Mouse (Mus musculus): ENCODE data around the gene Gm884. TPM values are rescaled to one million over a fixed set of nuclear protein-coding genes. Genes with fewer than 3 reads are reported as not detected.

The Gm884 gene
- polyA plus RNA-seq (2014; fragmentation: Nextera tagmentation; extraction: Ambion mirVana) = not detected in 2 replicates

- H3K9me3 ChIP-seq (ENCODE audit: control insufficient read depth, low read length) = no peaks in the 10 kb centered on the region
- H3K36me3 ChIP-seq (ENCODE audit: control insufficient read depth, insufficient read depth, low read length) = no peaks in the 10 kb centered on the region
- H3K27ac ChIP-seq (ENCODE audit: low read depth, low read length) = no peak within 1 kb of the TSS
- no peaks in the 10 kb centered on the region for H3K27me3 ChIP-seq (replicated peaks; ENCODE audit: control insufficient read depth, insufficient read depth, low read length)
- ATAC-seq (replicated peaks; ENCODE audit: low FRiP score) (no peak), DNase-seq (ENCODE audit: low spot score) (no peak)
- 73% methylated on average over 9 of the region's 9 CpGs for WGBS
- no peak within 1 kb of the TSS for H3K9ac ChIP-seq (ENCODE audit: low read depth, low read length)
- H3K4me3 ChIP-seq (ENCODE audit: low read depth, low read length) = no peak within 1 kb of the TSS
- no peak within 1 kb of the TSS for H3K4me2 ChIP-seq
- no peaks in the 10 kb centered on the region for H3K4me1 ChIP-seq (replicated peaks; ENCODE audit: control insufficient read depth, insufficient read depth, low read length)
These were observed at the start of gene Gm884 for GRCm38 (mm10) chr11:103621040-103621439. Gene Gm884 (minus strand): TSS chr11:103621140.

GRCm38 (mm10) chr11:103666907-103667426, 46.0 kb upstream of the Gm884 start:
- no peak for ATAC-seq (replicated peaks; ENCODE audit: low FRiP score)
- Histone ChIP-seq H3K4me2 (no peak overlapping the region), H3K27me3 (replicated peaks; ENCODE audit: control insufficient read depth, insufficient read depth, low read length) (no peaks in the 10 kb centered on the region; the same call in none of the 2 replicates), H3K36me3 (ENCODE audit: control insufficient read depth, insufficient read depth, low read length) (no peaks in the 10 kb centered on the region), H3K9ac (ENCODE audit: low read depth, low read length) (no peak overlapping the region), H3K4me1 (replicated peaks; ENCODE audit: control insufficient read depth, insufficient read depth, low read length) (no peaks in the 10 kb centered on the region), H3K27ac (ENCODE audit: low read depth, low read length) (no peak overlapping the region), H3K9me3 (ENCODE audit: control insufficient read depth, low read length) (no peaks in the 10 kb centered on the region), H3K4me3 (ENCODE audit: low read depth, low read length) (no peak overlapping the region)
- DNase-seq (ENCODE audit: low spot score) = no peak
- WGBS = 65% methylated on average over 13 of the region's 13 CpGs

GRCm38 (mm10) chr11:103666181-103666906, 45.4 kb upstream of the Gm884 start:
- 44% methylated on average over 10 of the region's 10 CpGs for WGBS
- Histone ChIP-seq H3K4me1 (replicated peaks; ENCODE audit: control insufficient read depth, insufficient read depth, low read length) (no peaks in the 10 kb centered on the region), H3K9ac (ENCODE audit: low read depth, low read length) (no peak overlapping the region), H3K4me3 (ENCODE audit: low read depth, low read length) (no peak overlapping the region), H3K27me3 (replicated peaks; ENCODE audit: control insufficient read depth, insufficient read depth, low read length) (no peaks in the 10 kb centered on the region; the same call in none of the 2 replicates), H3K27ac (ENCODE audit: low read depth, low read length) (no peak overlapping the region), H3K36me3 (ENCODE audit: control insufficient read depth, insufficient read depth, low read length) (no peaks in the 10 kb centered on the region), H3K4me2 (no peak overlapping the region), H3K9me3 (ENCODE audit: control insufficient read depth, low read length) (no peaks in the 10 kb centered on the region)
- ATAC-seq (replicated peaks; ENCODE audit: low FRiP score) (no peak), DNase-seq (ENCODE audit: low spot score) (no peak)

GRCm38 (mm10) chr11:103665695-103666094, 44.8 kb upstream of the Gm884 start:
- Histone ChIP-seq H3K4me1 (replicated peaks; ENCODE audit: control insufficient read depth, insufficient read depth, low read length) (no peaks in the 10 kb centered on the region), H3K4me3 (ENCODE audit: low read depth, low read length) (no peak overlapping the region), H3K9me3 (ENCODE audit: control insufficient read depth, low read length) (no peaks in the 10 kb centered on the region), H3K4me2 (no peak overlapping the region), H3K27me3 (replicated peaks; ENCODE audit: control insufficient read depth, insufficient read depth, low read length) (no peaks in the 10 kb centered on the region; the same call in none of the 2 replicates), H3K36me3 (ENCODE audit: control insufficient read depth, insufficient read depth, low read length) (no peaks in the 10 kb centered on the region), H3K27ac (ENCODE audit: low read depth, low read length) (no peak overlapping the region), H3K9ac (ENCODE audit: low read depth, low read length) (no peak overlapping the region)
- no peak for DNase-seq (ENCODE audit: low spot score)
- no peak for ATAC-seq (replicated peaks; ENCODE audit: low FRiP score)
- WGBS = 47% methylated on average over 1 of the region's 1 CpGs

GRCm38 (mm10) chr11:103663119-103663518, 42.2 kb upstream of the Gm884 start:
- Histone ChIP-seq H3K9me3 (ENCODE audit: control insufficient read depth, low read length) (no peaks in the 10 kb centered on the region), H3K36me3 (ENCODE audit: control insufficient read depth, insufficient read depth, low read length) (no peaks in the 10 kb centered on the region), H3K9ac (ENCODE audit: low read depth, low read length) (no peak overlapping the region), H3K27ac (ENCODE audit: low read depth, low read length) (no peak overlapping the region), H3K4me1 (replicated peaks; ENCODE audit: control insufficient read depth, insufficient read depth, low read length) (no peaks in the 10 kb centered on the region), H3K27me3 (replicated peaks; ENCODE audit: control insufficient read depth, insufficient read depth, low read length) (no peaks in the 10 kb centered on the region; the same call in none of the 2 replicates), H3K4me3 (ENCODE audit: low read depth, low read length) (no peak overlapping the region), H3K4me2 (no peak overlapping the region)
- ATAC-seq (replicated peaks; ENCODE audit: low FRiP score) (no peak), DNase-seq (ENCODE audit: low spot score) (no peak)
- 81% methylated on average over 8 of the region's 8 CpGs for WGBS

- DNase-seq (ENCODE audit: low spot score) (no peak), ATAC-seq (replicated peaks; ENCODE audit: low FRiP score) (no peak)
- no peaks in the 10 kb centered on the region for H3K4me1 ChIP-seq (replicated peaks; ENCODE audit: control insufficient read depth, insufficient read depth, low read length)
- 67% methylated on average over 5 of the region's 5 CpGs for WGBS
- H3K27me3 ChIP-seq (replicated peaks; ENCODE audit: control insufficient read depth, insufficient read depth, low read length) = no peaks in the 10 kb centered on the region; the same call in none of the 2 replicates
- H3K4me2 ChIP-seq = no peak overlapping the region
- no peaks in the 10 kb centered on the region for H3K36me3 ChIP-seq (ENCODE audit: control insufficient read depth, insufficient read depth, low read length)
- H3K9ac ChIP-seq (ENCODE audit: low read depth, low read length) = no peak overlapping the region
- no peak overlapping the region for H3K27ac ChIP-seq (ENCODE audit: low read depth, low read length)
- H3K4me3 ChIP-seq (ENCODE audit: low read depth, low read length) = no peak overlapping the region
- H3K9me3 ChIP-seq (ENCODE audit: control insufficient read depth, low read length) = no peaks in the 10 kb centered on the region
These were observed 41.6 kb upstream of the Gm884 start for GRCm38 (mm10) chr11:103662546-103662945.

GRCm38 (mm10) chr11:103661863-103662262, 40.9 kb upstream of the Gm884 start:
- 65% methylated on average over 4 of the region's 4 CpGs for WGBS

GRCm38 (mm10) chr11:103658189-103658588, 37.2 kb upstream of the Gm884 start:
- no peaks in the 10 kb centered on the region for H3K36me3 ChIP-seq (ENCODE audit: control insufficient read depth, insufficient read depth, low read length)
- no peak for ATAC-seq (replicated peaks; ENCODE audit: low FRiP score)
- H3K27ac ChIP-seq (ENCODE audit: low read depth, low read length) = no peak overlapping the region
- 86% methylated on average over 7 of the region's 7 CpGs for WGBS
- H3K4me2 ChIP-seq = no peak overlapping the region
- no peaks in the 10 kb centered on the region for H3K9me3 ChIP-seq (ENCODE audit: control insufficient read depth, low read length)
- H3K9ac ChIP-seq (ENCODE audit: low read depth, low read length) = no peak overlapping the region
- peaks cover 18% of the 10 kb centered on the region for H3K27me3 ChIP-seq (replicated peaks; ENCODE audit: control insufficient read depth, insufficient read depth, low read length)
- no peaks in the 10 kb centered on the region for H3K4me1 ChIP-seq (replicated peaks; ENCODE audit: control insufficient read depth, insufficient read depth, low read length)
- no peak for DNase-seq (ENCODE audit: low spot score)
- no peak overlapping the region for H3K4me3 ChIP-seq (ENCODE audit: low read depth, low read length)

More at GRCm38 (mm10) chr11:103661863-103662262, 40.9 kb upstream of the Gm884 start:
- Histone ChIP-seq H3K4me3 (ENCODE audit: low read depth, low read length) (no peak overlapping the region), H3K9ac (ENCODE audit: low read depth, low read length) (no peak overlapping the region), H3K4me2 (no peak overlapping the region), H3K4me1 (replicated peaks; ENCODE audit: control insufficient read depth, insufficient read depth, low read length) (no peaks in the 10 kb centered on the region), H3K27ac (ENCODE audit: low read depth, low read length) (no peak overlapping the region), H3K36me3 (ENCODE audit: control insufficient read depth, insufficient read depth, low read length) (no peaks in the 10 kb centered on the region), H3K27me3 (replicated peaks; ENCODE audit: control insufficient read depth, insufficient read depth, low read length) (no peaks in the 10 kb centered on the region; the same call in none of the 2 replicates), H3K9me3 (ENCODE audit: control insufficient read depth, low read length) (no peaks in the 10 kb centered on the region)
- ATAC-seq (replicated peaks; ENCODE audit: low FRiP score) (no peak), DNase-seq (ENCODE audit: low spot score) (no peak)

GRCm38 (mm10) chr11:103656520-103656919, 35.6 kb upstream of the Gm884 start:
- no peak overlapping the region for H3K4me2 ChIP-seq
- H3K4me3 ChIP-seq (ENCODE audit: low read depth, low read length) = no peak overlapping the region
- no peak for ATAC-seq (replicated peaks; ENCODE audit: low FRiP score)
- peaks cover 33% of the 10 kb centered on the region for H3K27me3 ChIP-seq (replicated peaks; ENCODE audit: control insufficient read depth, insufficient read depth, low read length)
- H3K27ac ChIP-seq (ENCODE audit: low read depth, low read length) = no peak overlapping the region
- WGBS = 13% methylated on average over 3 of the region's 3 CpGs
- H3K9ac ChIP-seq (ENCODE audit: low read depth, low read length) = no peak overlapping the region
- DNase-seq (ENCODE audit: low spot score) = peak; percentile 55
- H3K4me1 ChIP-seq (replicated peaks; ENCODE audit: control insufficient read depth, insufficient read depth, low read length) = no peaks in the 10 kb centered on the region
- H3K36me3 ChIP-seq (ENCODE audit: control insufficient read depth, insufficient read depth, low read length) = no peaks in the 10 kb centered on the region
- H3K9me3 ChIP-seq (ENCODE audit: control insufficient read depth, low read length) = no peaks in the 10 kb centered on the region

Measured in liver, embryonic 11.5 days (tissue).